Mouse (Mus musculus) spleen, adult 2 months (tissue): ENCODE data around the gene Fyb.

Source experiments
- CTCF ChIP-seq: fragments of 200-500 bp; IDR thresholded peaks from 2 replicates; pipeline ENCODE4 v1.5.1; 2011; ENCODE audit warnings: mild to moderate bottlenecking, inconsistent platforms; ENCODE audit not compliant: insufficient read depth, insufficient read length, insufficient replicate concordance; ENCODE audit errors: extremely low read depth
- POLR2A ChIP-seq: fragments of 200-500 bp; IDR thresholded peaks from 2 replicates; pipeline ENCODE4 v1.6.1; 2011; ENCODE audit warnings: low read depth, low read length, inconsistent platforms

GRCm38 (mm10) chr15:6584645-6585044, 62.0 kb downstream of the Fyb start:
- TF ChIP-seq POLR2A (no peak), CTCF (no peak)
